Mouse (Mus musculus): ENCODE data around the gene Dnaic2.

The Dnaic2 gene

GRCm38 (mm10) chr11:114797981-114798380, 70.8 kb downstream of the Dnaic2 start:
- no peak for ATAC-seq (ENCODE audit: low TSS enrichment)

GRCm38 (mm10) chr11:114798624-114799023, 71.4 kb downstream of the Dnaic2 start, which contains the start of gene Gpr142:
Gpr142 (plus strand) TSS chr11:114798924.
- no peak for ATAC-seq (ENCODE audit: low TSS enrichment)

GRCm38 (mm10) chr11:114801906-114802305, 74.7 kb downstream of the Dnaic2 start:
- ATAC-seq (ENCODE audit: low TSS enrichment): no peak

- ATAC-seq (ENCODE audit: low TSS enrichment): peak; percentile 52; the same call in 1 of the 2 replicates
Observed at GRCm38 (mm10) chr11:114802540-114803267, 75.5 kb downstream of the Dnaic2 start.

DNA sequence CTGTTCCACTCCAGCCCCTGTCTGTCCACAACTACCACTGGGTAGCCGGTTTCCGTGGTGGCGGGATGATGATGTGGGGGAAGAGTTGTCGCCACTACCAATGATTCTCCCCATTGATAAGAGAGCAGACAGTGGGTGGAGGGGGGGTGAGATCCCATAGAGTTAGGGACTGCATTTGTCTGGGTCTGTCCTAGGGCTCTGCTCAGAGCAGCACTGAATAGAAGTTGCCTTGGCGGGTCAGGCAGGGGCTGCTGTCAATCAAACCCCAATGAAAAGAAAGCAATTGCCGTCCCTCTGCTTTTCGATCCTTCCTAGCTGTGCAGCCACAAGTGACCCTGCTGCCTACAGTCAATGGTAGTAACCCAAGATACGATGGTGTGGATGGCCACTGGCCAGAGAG, 76.8 kb downstream of the Dnaic2 start:
- no peak for ATAC-seq (ENCODE audit: low TSS enrichment)

- no peak for ATAC-seq (ENCODE audit: low TSS enrichment)
Observed at GRCm38 (mm10) chr11:114807025-114807424, 79.8 kb downstream of the Dnaic2 start.

Measured in frontal cortex, adult (tissue).